Mouse (Mus musculus) limb, embryonic 10.5 days (tissue): Measurements from ENCODE around the gene Ost4. TPM values are rescaled to one million over a fixed set of nuclear protein-coding genes. Genes with fewer than 3 reads are reported as not detected.

Experiments
- polyA plus RNA-seq: library from polyadenylated mRNA; unstranded; fragments of >200 nt; fragmentation: Nextera tagmentation; extraction: Ambion mirVana; gene quantifications from 2 replicates; pipeline ENCODE4 v1.2.1, GENCODE M21; 2016

Ost4 gene
- polyA plus RNA-seq, 1 experiment from 2014 or later, result 403 TPM

Other genes with a start within 250 kb of the Ost4 start
- gene Cenpa, start 241.0 kb downstream of the Ost4 start, polyA plus RNA-seq, result 508 and 523 TPM in 2 replicates
- gene Dpysl5, start 196.2 kb downstream of the Ost4 start, polyA plus RNA-seq, result 4.3 and 4.9 TPM in 2 replicates
- gene Mapre3, start 93.1 kb downstream of the Ost4 start, polyA plus RNA-seq, result 12.2 and 17.0 TPM in 2 replicates
- 68.7 and 82.4 TPM in 2 replicates for gene Tmem214, start 39.8 kb downstream of the Ost4 start, polyA plus RNA-seq
- 20.4 and 29.9 TPM in 2 replicates for gene Agbl5, start 19.1 kb downstream of the Ost4 start, polyA plus RNA-seq
- 202 and 241 TPM in 2 replicates for gene Emilin1, start 5.6 kb upstream of the Ost4 start, polyA plus RNA-seq
- 7.1 and 7.8 TPM in 2 replicates for gene Khk, start 13.6 kb upstream of the Ost4 start, polyA plus RNA-seq
- gene Cgref1, start 37.8 kb upstream of the Ost4 start, polyA plus RNA-seq, result 1.0 and 2.5 TPM in 2 replicates
- gene Preb, start 52.6 kb upstream of the Ost4 start, polyA plus RNA-seq, result 139 and 142 TPM in 2 replicates
- not detected in 2 replicates for gene Tcf23, start 60.9 kb upstream of the Ost4 start, polyA plus RNA-seq
- gene Atraid, start 140.5 kb upstream of the Ost4 start, polyA plus RNA-seq, result 51.8 and 69.7 TPM in 2 replicates
- gene Slc5a6, start 141.1 kb upstream of the Ost4 start, polyA plus RNA-seq, result 10.4 and 10.8 TPM in 2 replicates
- gene Cad, start 147.0 kb upstream of the Ost4 start, polyA plus RNA-seq, result 63.1 and 71.3 TPM in 2 replicates
- gene Dnajc5g, start 198.5 kb upstream of the Ost4 start, polyA plus RNA-seq, result not detected in 2 replicates
- 0.24 and 0.26 TPM in 2 replicates for gene Slc30a3, start 200.4 kb upstream of the Ost4 start, polyA plus RNA-seq
- 0.23 TPM in 1 of 2 replicates, not detected in the other for gene Trim54, start 208.9 kb upstream of the Ost4 start, polyA plus RNA-seq
- not detected in 2 replicates for gene Ucn, start 231.0 kb upstream of the Ost4 start, polyA plus RNA-seq
- gene Mpv17, start 246.5 kb upstream of the Ost4 start, polyA plus RNA-seq, result 54.2 and 66.0 TPM in 2 replicates